Mouse (Mus musculus) thymus, postnatal 25 days (tissue): ENCODE data around the gene Bmp7.

ENCODE experiments used
- DNase-seq: peaks from one replicate; pipeline ENCODE4 v3.0.0; 2022

The Bmp7 gene

DNA sequence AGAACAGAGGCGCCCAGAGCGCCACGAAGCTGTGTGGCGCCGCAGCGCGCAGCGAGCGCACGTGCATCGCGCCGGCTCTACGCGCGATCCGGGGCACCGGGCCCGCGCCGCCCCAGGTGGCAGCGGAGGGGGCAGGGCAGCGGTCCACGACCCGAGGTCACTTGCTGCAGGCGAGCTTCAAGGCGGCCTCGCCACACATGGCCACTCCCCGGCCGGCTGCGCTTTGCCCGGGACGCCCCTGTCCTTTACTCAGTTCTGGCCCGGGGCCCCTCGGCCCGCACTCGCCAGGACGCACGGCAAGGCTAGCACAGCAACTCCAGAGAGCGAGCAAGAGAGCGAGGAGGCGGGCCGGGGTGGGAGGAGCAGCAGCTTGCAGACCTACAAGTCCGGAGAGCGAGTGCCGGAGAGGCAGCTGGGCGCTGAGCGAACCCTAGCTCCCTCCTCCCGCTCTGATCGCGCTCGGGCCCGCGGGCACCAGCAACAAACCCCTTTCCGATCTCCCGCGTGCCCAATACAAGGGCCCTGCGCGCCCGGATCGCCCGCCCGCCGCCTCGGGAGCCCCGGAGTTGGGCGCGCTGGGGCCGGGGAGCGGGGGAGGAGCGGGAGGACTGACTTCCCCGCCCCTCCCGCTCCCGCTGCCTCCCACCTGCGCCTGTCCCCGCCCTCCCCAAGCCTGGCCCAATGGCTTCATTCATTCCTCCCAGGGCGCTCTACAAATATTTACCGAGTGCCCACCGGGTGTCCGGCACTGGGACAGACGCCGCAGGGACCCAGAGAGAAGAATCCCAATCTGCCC lies at the start of gene Bmp7:
Gene Bmp7 (minus strand): TSS at position 319 of the 796 bp plus-strand sequence.
- peak; percentile 85 for DNase-seq

GRCm38 (mm10) chr2:172982776-172983561 lies 42.8 kb upstream of the Bmp7 start:
- peak; percentile 53 for DNase-seq

DNA sequence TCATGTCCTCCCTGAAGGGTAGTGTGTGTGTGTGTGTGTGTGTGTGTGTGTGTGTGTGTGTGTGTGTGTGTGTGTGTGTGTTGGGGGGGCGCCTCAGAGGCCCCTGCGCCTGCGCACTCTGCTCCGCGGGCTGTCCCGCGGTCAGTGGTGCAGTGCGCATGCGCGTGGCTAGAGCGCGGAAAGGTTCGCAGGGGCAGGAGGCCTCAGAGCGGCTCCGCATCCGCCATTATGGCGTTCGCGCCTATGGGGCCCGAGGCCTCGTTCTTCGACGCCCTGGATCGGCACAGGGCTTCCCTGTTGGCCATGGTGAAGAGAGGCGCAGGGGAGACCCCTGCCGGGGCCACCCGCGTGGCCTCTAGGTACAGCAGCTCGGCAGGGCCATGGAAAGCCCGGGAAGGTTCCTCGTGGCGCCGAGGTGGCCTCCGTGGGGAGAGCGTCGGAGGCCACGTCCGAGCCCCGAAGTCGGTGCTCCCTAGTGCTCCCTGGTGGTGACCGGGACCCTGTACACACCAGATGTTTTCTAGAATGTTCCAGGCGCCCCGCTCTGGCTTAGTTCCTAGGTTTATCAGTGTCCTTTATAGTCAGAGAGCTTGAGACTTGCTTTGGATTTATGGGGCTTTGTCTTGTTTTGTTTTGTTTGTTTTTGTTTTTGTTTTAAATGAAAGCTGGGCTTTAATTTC lies 39.7 kb upstream of the Bmp7 start:
- DNase-seq, result no peak

DNA sequence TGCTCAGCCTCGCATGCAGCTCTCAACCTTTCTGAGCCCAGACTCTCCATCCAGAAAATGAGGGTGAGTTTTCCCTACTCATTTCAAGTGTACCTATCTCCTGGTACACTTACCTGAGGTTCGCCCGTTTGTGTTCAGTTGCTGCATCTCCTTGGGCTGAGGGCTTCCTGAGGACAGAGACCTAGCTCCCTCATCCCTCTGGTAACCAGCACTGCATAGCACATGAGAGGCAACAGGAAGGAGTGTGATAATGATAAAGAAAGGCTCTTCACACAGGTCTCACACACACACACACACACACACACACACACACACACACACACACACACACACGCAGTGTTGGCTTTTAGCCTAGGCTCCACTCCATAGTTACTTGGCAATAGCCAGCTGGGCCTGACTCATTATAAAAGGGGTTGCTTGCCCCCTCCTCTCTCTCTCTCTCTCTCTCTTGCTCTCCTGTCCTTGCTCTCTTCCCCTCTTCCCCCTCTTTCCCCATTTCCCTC lies 38.1 kb upstream of the Bmp7 start:
- DNase-seq, result no peak

DNA sequence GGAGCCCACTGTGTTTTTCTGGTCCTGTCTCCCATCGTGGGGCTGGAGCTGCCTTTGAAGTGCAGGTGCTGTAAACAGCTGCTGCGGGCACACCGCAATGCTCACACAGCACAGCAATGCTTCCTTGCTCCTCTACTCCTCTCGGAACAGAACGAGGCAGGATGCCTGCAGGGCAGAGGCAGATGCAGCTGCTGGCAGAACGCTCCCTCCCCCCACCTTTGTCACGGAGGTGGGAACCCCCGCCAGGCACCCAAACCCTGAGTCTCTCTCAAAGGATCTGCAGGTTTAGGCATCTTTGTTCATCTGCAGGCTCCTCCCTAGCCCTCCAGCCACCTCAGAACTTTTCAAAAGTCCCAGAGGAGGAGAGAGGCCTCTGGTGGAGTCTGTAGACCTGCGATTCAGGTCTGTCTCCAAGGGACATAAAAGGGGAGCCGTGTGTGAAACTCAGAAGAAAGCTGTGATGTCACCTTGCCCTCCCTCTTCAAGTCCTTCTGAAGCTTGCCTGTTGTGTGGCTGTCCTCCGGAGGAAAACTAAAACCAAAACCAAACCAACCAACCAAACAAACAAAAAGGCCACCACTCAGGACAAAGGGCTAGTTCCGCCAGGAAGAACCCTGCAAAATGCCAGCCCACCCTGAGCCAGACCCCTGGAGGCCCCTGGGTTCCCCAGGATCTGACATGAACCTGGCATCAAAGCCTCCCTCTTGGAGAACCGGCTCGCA lies 37.4 kb upstream of the Bmp7 start, which contains the start of gene Spo11:
Gene Spo11 (plus strand): TSS at position 292 of the 722 bp plus-strand sequence.
- DNase-seq, result peak; percentile 92

DNA sequence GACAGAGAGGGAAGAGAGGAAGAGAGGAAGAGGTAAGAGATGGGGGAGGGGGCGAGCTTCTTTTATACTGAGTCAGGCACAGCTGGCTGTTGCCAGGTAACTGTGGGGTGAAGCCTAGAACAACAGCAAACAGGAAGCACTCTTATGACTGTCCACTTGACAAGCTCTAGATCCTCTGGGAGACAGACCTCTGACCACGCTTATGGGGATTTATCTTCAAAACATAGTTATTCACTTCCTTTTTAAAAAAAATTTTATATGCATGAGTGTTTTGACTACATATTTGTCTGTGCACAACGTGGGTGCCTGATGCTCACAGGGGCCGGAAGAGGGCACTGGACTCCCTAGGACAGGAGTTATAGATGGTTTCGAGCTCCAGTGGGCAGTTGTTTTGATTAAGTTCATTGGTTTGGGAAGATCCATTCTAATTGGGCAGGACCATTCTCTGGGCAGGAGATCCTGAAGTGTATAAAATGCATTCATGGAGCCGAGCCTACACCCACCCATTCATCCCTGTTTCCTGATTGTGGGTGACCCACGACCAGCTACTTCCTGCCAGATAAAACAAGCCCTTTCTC lies 36.6 kb upstream of the Bmp7 start:
- peak; percentile 69 for DNase-seq

DNA sequence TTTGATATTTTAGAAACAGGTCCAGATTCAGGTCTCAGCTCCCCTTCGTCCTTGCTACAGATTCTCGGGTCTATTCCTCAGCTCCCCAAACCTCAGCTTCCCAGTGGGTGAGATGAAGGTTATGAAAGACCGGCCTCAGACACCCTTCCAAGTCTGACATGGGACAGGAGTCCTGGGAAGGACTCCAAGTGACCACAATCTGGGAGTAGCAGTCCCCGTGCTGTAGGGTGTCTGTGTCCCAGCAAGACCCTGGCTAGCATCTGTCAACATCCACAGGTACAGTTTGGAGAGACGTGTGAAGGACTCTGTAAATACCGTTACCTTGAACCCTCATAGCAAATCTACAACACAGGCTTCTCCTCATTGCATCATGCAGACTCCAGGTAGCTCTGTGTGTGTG lies 35.0 kb upstream of the Bmp7 start:
- no peak for DNase-seq

DNA sequence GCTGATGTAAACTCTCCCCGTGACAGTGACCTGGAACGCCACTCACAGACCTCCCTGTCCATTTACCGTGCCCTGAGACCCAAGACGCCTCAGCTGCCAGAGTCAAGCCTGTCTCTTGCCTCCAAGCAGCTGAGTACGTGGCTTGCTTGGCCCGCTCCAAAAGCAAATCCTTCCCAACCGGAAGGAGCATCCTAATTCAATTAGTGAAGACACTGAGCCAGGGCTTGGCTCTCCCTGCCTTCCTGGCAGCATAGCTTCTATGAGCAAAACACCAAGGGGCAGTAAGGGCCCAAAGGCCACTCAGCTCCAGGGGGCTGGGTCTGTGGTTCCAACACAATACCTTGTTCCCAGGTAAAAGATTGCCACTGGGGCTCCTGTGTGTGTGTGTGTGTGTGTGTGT lies 34.6 kb upstream of the Bmp7 start:
- no peak for DNase-seq

GRCm38 (mm10) chr2:172973806-172974565 lies 33.9 kb upstream of the Bmp7 start:
- DNase-seq, result peak; percentile 43

GRCm38 (mm10) chr2:172971865-172972264 lies 31.7 kb upstream of the Bmp7 start:
- no peak for DNase-seq

DNA sequence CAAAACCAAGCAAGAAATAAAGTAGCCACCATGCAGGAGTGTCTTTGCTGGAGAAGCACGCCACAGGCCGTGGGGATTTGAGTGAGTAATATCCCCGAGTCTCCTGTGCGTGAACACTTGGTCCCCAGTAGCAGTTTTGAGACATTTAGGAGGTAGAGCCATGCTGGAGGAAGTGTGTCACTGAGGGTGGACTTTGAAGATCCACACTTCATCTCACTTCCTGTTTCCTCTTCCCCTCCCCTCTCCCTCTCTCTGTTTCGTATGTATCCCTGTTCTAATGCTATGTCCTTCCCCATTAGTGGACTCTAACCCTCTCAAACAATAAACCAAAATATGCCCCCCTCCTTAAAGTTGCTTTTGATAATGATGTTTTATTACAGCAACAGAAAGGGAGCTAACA lies 26.4 kb upstream of the Bmp7 start:
- no peak for DNase-seq

DNA sequence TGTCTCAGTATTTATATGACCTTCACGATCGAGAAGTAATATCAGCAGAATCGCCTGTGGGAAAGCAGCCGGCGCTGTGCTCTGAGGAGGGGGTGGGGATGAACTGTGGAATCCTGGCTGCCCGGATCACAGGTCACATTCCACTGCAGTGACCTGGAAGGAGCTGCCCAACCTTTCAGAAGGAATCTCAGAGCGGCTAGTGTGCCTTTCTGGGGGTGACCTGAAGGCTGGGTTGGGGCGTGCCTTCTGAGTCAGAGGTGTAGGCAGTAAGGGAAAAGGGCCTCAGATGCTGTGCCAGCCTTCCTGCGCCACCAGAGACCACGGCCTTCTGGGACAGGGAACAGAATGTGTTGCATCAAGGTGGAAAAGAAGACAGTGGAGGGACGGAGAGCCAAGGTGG lies 25.1 kb upstream of the Bmp7 start:
- DNase-seq, result no peak

DNA sequence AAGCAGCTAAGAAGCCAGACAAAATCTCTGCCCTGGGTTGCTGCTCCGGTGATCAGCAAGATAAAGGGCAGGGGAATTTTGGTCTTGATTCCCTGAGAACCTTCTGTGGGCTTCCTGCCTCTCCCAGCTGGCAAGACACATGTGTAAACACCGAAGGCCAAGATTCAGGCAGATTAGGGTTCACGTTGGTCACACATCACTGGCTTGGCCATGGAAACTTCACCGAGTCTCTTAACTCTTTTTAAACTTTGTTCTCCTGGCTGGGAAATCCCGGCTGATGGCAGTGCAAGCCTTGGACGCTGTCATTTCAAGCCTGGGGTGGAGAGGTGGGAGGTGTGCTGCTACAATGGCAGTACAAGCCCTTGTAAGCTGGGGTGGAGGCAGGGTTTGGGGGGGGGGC lies 21.1 kb upstream of the Bmp7 start:
- no peak for DNase-seq

- no peak for DNase-seq
Measured at GRCm38 (mm10) chr2:172960350-172960749, 20.2 kb upstream of the Bmp7 start.

DNA sequence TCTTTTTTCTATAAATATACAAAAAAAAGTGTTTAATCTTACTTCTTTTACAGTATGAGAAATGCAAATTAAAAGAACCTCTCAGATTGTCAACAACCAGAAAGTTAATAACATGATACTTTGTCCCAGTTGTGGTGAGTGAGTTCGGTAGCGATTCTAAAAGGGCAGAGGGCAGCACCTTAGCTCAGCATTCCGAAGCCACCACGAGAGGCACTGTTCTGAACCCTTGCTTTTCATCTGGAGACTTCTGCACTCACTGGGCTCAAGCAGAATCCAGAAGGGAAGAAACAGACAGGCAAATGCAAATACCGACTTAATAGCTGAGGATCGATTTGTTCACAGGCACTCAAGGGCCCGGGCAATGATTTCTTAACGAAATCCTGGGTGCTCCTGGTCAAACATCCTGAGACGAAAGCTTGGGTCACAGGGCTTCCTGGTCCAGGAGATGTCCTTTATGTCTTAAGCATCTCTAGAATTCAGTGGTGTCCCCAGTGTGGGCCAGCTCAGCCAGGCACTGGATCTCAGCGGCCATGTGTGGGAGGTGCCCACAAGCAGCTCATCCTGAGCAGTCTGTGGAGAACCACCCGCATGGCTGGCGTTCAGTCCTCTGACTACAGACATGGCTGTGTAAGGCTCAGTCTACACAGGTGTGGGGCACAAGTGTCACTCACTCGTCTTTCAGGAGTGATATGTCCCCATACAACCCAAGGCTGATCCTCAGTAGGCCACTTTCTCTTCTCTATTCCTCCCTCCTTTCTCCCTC lies 19.1 kb upstream of the Bmp7 start:
- DNase-seq, result no peak

DNA sequence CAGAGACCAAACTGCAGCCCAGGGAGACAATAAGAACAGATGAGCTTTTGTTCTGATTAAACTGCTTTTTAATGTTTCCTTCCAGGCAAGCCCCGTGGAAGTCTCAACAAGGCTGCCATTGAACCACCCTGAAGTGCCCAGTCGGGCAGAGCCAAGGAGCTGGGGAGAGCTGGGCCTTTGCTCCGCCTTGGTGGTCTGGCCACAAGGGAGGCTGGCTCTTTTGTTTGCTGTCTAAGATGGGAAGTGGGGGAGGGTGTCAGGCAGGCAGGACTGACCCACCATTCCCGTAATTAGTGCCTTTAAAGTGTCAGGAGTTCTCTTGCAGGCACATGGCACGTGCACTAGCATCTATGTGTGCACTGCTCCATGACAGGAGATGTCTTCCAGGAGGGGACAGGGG lies 18.5 kb upstream of the Bmp7 start:
- no peak for DNase-seq

DNA sequence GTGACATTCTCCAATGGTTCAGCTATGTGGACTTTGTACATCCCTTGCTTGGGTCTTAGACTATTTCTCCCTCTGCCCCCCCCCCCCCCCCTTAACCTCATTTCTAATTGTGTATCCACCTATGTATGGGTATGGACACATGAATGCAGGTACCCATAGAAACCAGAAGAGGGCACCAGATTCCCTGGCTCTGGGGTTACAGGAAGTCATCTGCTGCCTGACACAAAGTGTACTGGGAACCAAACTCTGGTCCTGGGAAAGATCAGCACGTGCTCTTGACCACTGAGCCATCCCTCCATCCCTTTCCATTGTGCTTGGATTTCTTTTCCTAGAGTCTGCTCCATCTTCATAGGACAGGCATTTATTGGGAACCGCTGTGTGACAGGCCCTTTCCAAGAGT lies 11.9 kb upstream of the Bmp7 start:
- DNase-seq, result no peak

- DNase-seq, result no peak
Measured at GRCm38 (mm10) chr2:172950722-172951121, 10.6 kb upstream of the Bmp7 start.

DNA sequence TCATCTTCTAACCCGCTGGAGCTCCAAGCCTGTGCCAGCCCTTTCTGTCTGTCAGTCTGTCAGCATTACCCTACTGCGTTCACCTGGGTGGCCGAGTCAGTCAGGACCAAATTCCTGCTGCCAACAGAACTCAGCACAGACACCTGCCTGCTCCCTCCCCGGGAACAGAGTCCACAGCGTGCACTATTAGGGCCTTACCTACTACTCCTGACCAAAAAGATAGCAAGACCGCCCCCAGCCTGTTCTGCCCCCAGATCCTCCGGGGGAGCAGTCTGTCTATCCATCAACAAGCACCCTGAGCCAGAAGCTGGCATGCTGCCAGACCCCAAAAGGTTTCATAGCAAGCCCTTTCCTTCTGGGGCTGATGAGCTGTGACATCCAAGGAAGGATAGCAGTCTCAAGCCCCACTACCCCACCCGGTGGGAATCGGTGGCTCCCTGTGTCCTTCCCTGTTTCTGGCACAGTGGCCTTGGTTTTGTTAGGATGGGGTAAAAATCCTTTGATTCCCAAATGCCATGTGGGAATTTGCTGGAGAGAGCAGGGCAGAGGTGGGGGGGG lies 10.1 kb upstream of the Bmp7 start:
- DNase-seq, result no peak

GRCm38 (mm10) chr2:172949051-172949450 lies 8.9 kb upstream of the Bmp7 start:
- DNase-seq, result no peak

GRCm38 (mm10) chr2:172940799-172941163 lies 660 bp upstream of the Bmp7 start:
- DNase-seq, result no peak
